Mouse (Mus musculus) CH12.LX (cell line): ENCODE measurements around the gene Cand1. TPM values are rescaled to one million over a fixed set of nuclear protein-coding genes. Genes with fewer than 3 reads are reported as not detected.

Experiments
- DNase-seq: peaks from one replicate; pipeline ENCODE4 v3.0.0-alpha.2; 2013; ENCODE audit errors: extremely low read depth
- H3K27ac ChIP-seq: 2 replicates; pipeline ENCODE4 v1.5.1; 2012; ENCODE audit warnings: low read depth, mild to moderate bottlenecking, control low read depth, moderate library complexity; ENCODE audit not compliant: insufficient read depth
- H3K27me3 ChIP-seq: replicated peaks from 2 replicates; pipeline ENCODE3; 2012; ENCODE audit warnings: inconsistent platforms
- H3K36me3 ChIP-seq, 2 experiments: replicated peaks in 1 of 2; 2 replicates each; pipeline versions ENCODE3 to v1.6.1; 2012; ENCODE audit warnings: inconsistent platforms in 1 of 2, low read length in 1 of 2, mild to moderate bottlenecking in 1 of 2, mixed read lengths in 1 of 2, moderate library complexity in 1 of 2; ENCODE audit not compliant: control insufficient read depth in 1 of 2, insufficient read depth in 1 of 2
- H3K4me1 ChIP-seq, 2 experiments: 2 replicates each; pipeline ENCODE4 v1.6.1; 2012; ENCODE audit warnings: inconsistent platforms in 1 of 2, moderate library complexity in 1 of 2; ENCODE audit not compliant: insufficient read depth in 2 of 2, control insufficient read depth in 1 of 2
- H3K4me2 ChIP-seq: 2 replicates; pipeline ENCODE4 v1.6.1; 2012; ENCODE audit warnings: low read depth, mild to moderate bottlenecking, control low read depth; ENCODE audit not compliant: poor library complexity, insufficient read depth, severe bottlenecking
- H3K4me3 ChIP-seq, 3 experiments: fragments of 150-350 bp in 1 of 3; sonication (generic) in 1 of 3; replicated peaks in 1 of 3; 2 replicates each; pipeline versions ENCODE3 to v1.5.1; 2011 to 2012; ENCODE audit warnings: low read depth in 2 of 3, low read length in 2 of 3, mild to moderate bottlenecking in 2 of 3, moderate library complexity in 2 of 3, control low read depth in 1 of 3, improper control_type of control experiment in 1 of 3, inconsistent platforms in 1 of 3, mixed read lengths in 1 of 3; ENCODE audit not compliant: poor library complexity in 1 of 3
- H3K79me2 ChIP-seq: replicated peaks from 2 replicates; pipeline ENCODE4 v1.6.1; 2012; ENCODE audit warnings: mild to moderate bottlenecking, moderate library complexity; ENCODE audit not compliant: control insufficient read depth, poor library complexity, insufficient read depth, severe bottlenecking; ENCODE audit errors: extremely low read depth
- H3K9ac ChIP-seq: 2 replicates; pipeline ENCODE4 v1.6.1; 2012; ENCODE audit warnings: low read depth, mild to moderate bottlenecking, control low read depth, moderate library complexity; ENCODE audit not compliant: insufficient read depth
- H3K9me3 ChIP-seq: replicated peaks from 2 replicates; pipeline ENCODE3; 2012; ENCODE audit warnings: low read length, inconsistent platforms, mixed read lengths
- BHLHE40 ChIP-seq: IDR thresholded peaks from 2 replicates; pipeline ENCODE4 v1.6.1; 2011; ENCODE audit warnings: mild to moderate bottlenecking, low read depth, low read length, improper control_type of control experiment
- CHD1 ChIP-seq: IDR thresholded peaks from 2 replicates; pipeline ENCODE4 v1.6.1; 2012; ENCODE audit warnings: low read depth, low read length, improper control_type of control experiment, inconsistent platforms
- E2F4 ChIP-seq: IDR thresholded peaks from 2 replicates; pipeline ENCODE4 v1.6.1; 2011; ENCODE audit warnings: low read depth, low read length, improper control_type of control experiment; ENCODE audit not compliant: insufficient replicate concordance
- ELF1 ChIP-seq: IDR thresholded peaks from 2 replicates; pipeline ENCODE4 v1.6.1; 2014; ENCODE audit warnings: low read depth, mild to moderate bottlenecking, inconsistent platforms, low read length, improper control_type of control experiment
- EP300 ChIP-seq: IDR thresholded peaks from 2 replicates; pipeline ENCODE4 v1.6.1; 2011; ENCODE audit warnings: low read length, improper control_type of control experiment
- GABPA ChIP-seq: IDR thresholded peaks from 2 replicates; pipeline ENCODE4 v1.6.1; 2012; ENCODE audit warnings: low read depth, low read length, improper control_type of control experiment, inconsistent platforms; ENCODE audit not compliant: insufficient replicate concordance
- HCFC1 ChIP-seq: IDR thresholded peaks from 2 replicates; pipeline ENCODE4 v1.6.1; 2012; ENCODE audit warnings: low read depth, mild to moderate bottlenecking, inconsistent platforms, low read length, improper control_type of control experiment
- IRF4 ChIP-seq: IDR thresholded peaks from 2 replicates; pipeline ENCODE4 v1.6.1; 2014; ENCODE audit warnings: low read depth, mild to moderate bottlenecking, inconsistent platforms, low read length, improper control_type of control experiment
- JUN ChIP-seq: IDR thresholded peaks from 2 replicates; pipeline ENCODE4 v1.6.1; 2011; ENCODE audit warnings: low read depth, mild to moderate bottlenecking, low read length, improper control_type of control experiment, moderate library complexity; ENCODE audit not compliant: insufficient read depth
- KAT2A ChIP-seq: IDR thresholded peaks from 2 replicates; pipeline ENCODE4 v1.6.1; 2012; ENCODE audit warnings: low read length, improper control_type of control experiment, inconsistent platforms; ENCODE audit not compliant: insufficient replicate concordance
- MAX ChIP-seq: IDR thresholded peaks from 2 replicates; pipeline ENCODE4 v1.6.1; 2011; ENCODE audit warnings: low read length, improper control_type of control experiment
- MXI1 ChIP-seq: IDR thresholded peaks from 2 replicates; pipeline ENCODE4 v1.6.1; 2011; ENCODE audit warnings: mild to moderate bottlenecking, low read depth, low read length, improper control_type of control experiment
- MYC ChIP-seq: IDR thresholded peaks from 2 replicates; pipeline ENCODE4 v1.6.1; 2011; ENCODE audit warnings: low read depth, mild to moderate bottlenecking, improper control_type of control experiment, low read length
- NELFE ChIP-seq: IDR thresholded peaks from 2 replicates; pipeline ENCODE4 v1.6.1; 2011; ENCODE audit warnings: low read depth, low read length, improper control_type of control experiment
- PAX5 ChIP-seq: IDR thresholded peaks from 2 replicates; pipeline ENCODE4 v1.6.1; 2012; ENCODE audit warnings: low read length, inconsistent platforms, mixed read lengths
- POLR2A ChIP-seq: IDR thresholded peaks from 2 replicates; pipeline ENCODE4 v1.6.1; 2011; ENCODE audit warnings: low read depth, mild to moderate bottlenecking, improper control_type of control experiment, low read length
- POLR2AphosphoS2 ChIP-seq: IDR thresholded peaks from 2 replicates; pipeline ENCODE4 v1.6.1; 2011; ENCODE audit warnings: low read depth, low read length, improper control_type of control experiment
- RAD21 ChIP-seq: IDR thresholded peaks from 2 replicates; pipeline ENCODE4 v1.6.1; 2011; ENCODE audit warnings: low read depth, mild to moderate bottlenecking, low read length, improper control_type of control experiment, moderate library complexity
- RCOR1 ChIP-seq: conservative IDR thresholded peaks from 2 replicates; pipeline ENCODE4 v1.6.1; 2012; ENCODE audit warnings: low read depth, mild to moderate bottlenecking, inconsistent platforms, low read length, improper control_type of control experiment
- SMC3 ChIP-seq: IDR thresholded peaks from 2 replicates; pipeline ENCODE4 v1.6.1; 2011; ENCODE audit warnings: low read depth, low read length, improper control_type of control experiment
- TCF12 ChIP-seq: IDR thresholded peaks from 2 replicates; pipeline ENCODE4 v1.6.1; 2014; ENCODE audit warnings: low read depth, mild to moderate bottlenecking, inconsistent platforms, low read length, improper control_type of control experiment
- UBTF ChIP-seq: IDR thresholded peaks from 2 replicates; pipeline ENCODE4 v1.6.1; 2012; ENCODE audit warnings: low read depth, mild to moderate bottlenecking, inconsistent platforms, low read length, improper control_type of control experiment, moderate library complexity
- ZC3H11A ChIP-seq: IDR thresholded peaks from 2 replicates; pipeline ENCODE4 v1.6.1; 2012; ENCODE audit warnings: low read depth, mild to moderate bottlenecking, inconsistent platforms, low read length, improper control_type of control experiment
- ZKSCAN1 ChIP-seq: IDR thresholded peaks from 2 replicates; pipeline ENCODE4 v1.6.1; 2012; ENCODE audit warnings: low read depth, inconsistent platforms, low read length, improper control_type of control experiment, borderline replicate concordance
- ZNF384 ChIP-seq: IDR thresholded peaks from 2 replicates; pipeline ENCODE4 v1.6.1; 2012; ENCODE audit warnings: low read depth, low read length, improper control_type of control experiment, inconsistent platforms
- dilution Hi-C: fragments of 300-500 bp; cut with MboI; formaldehyde crosslinking; loops from 2 replicates; pipeline ENCODE4 v1.14.3; 2020; ENCODE audit warnings: low sequenced_read_pairs; ENCODE audit not compliant: extremely low pct_unique_long_range_greater_than_20kb, extremely low pct_ligation_motif_present
- in situ Hi-C: fragments of 300-500 bp; cut with MboI; formaldehyde crosslinking; loops from 3 replicates; pipeline ENCODE4 v1.14.3; 2019; ENCODE audit warnings: low sequenced_read_pairs, low pct_ligation_motif_present, low pct_unique_long_range_greater_than_20kb, mixed read lengths
- polyA plus RNA-seq: library from polyadenylated mRNA; unstranded; fragments of >175 nt; gene quantifications from 2 replicates; pipeline ENCODE4 v1.2.1, GENCODE M21; 2012; ENCODE audit warnings: low read depth; ENCODE audit not compliant: insufficient read length
- total RNA-seq, 2 experiments: library from RNA; depleted of rRNA; stranded (reverse); fragments of 300-350 nt in 1 of 2; fragments of >200 nt in 1 of 2; gene quantifications; 2 replicates each; pipeline ENCODE4 v1.2.3; 2012 to 2014

The Cand1 gene
- total and polyA plus RNA-seq, 3 experiments = 71.2 to 126 (median 97.5) TPM

GRCm38 (mm10) chr10:119187720-119188119 lies 52.1 kb downstream of the Cand1 start:
- peaks cover 0 to 5% of the 10 kb centered on the region in 2 experiments; a peak in 1 of 4 replicates for H3K4me1 ChIP-seq
- no peak overlapping the region for H3K9ac ChIP-seq
- dilution Hi-C loops = no loop called here
- no peak overlapping the region for H3K4me3 ChIP-seq
- TF ChIP-seq POLR2AphosphoS2 = no peak
- TF ChIP-seq MXI1 = no peak
- no peak for TF ChIP-seq RAD21
- TF ChIP-seq POLR2A = no peak
- no peak for TF ChIP-seq NELFE
- TF ChIP-seq HCFC1 = no peak
- no peak for TF ChIP-seq GABPA
- TF ChIP-seq JUN = no peak
- no peak for TF ChIP-seq BHLHE40
- TF ChIP-seq UBTF = no peak
- TF ChIP-seq SMC3 = no peak
- TF ChIP-seq ZKSCAN1 = no peak
- TF ChIP-seq, all 38 proteins: peak for 0
- no peaks in the 10 kb centered on the region for H3K79me2 ChIP-seq
- no peaks in the 10 kb centered on the region for H3K36me3 ChIP-seq
- no peak overlapping the region for H3K4me2 ChIP-seq
- no peaks in the 10 kb centered on the region for H3K27me3 ChIP-seq
- no peak for DNase-seq
- no peak overlapping the region for H3K27ac ChIP-seq
- in situ Hi-C loops = no loop called here
- no peaks in the 10 kb centered on the region for H3K9me3 ChIP-seq

- no peaks in the 10 kb centered on the region for H3K36me3 ChIP-seq
- in situ Hi-C loops = no loop called here
- H3K9ac ChIP-seq = no peak overlapping the region
- no peak overlapping the region for H3K4me3 ChIP-seq
- no peak overlapping the region for H3K27ac ChIP-seq
- DNase-seq = no peak
- H3K9me3 ChIP-seq = peaks cover 2% of the 10 kb centered on the region
- no peaks in the 10 kb centered on the region for H3K27me3 ChIP-seq
- TF ChIP-seq MAX = no peak
- TF ChIP-seq TCF12 = no peak
- TF ChIP-seq SMC3 = no peak
- TF ChIP-seq HCFC1 = no peak
- TF ChIP-seq KAT2A = no peak
- no peak for TF ChIP-seq RAD21
- TF ChIP-seq EP300 = no peak
- TF ChIP-seq POLR2AphosphoS2 = no peak
- no peak for TF ChIP-seq ZNF384
- TF ChIP-seq ELF1 = no peak
- no peak for TF ChIP-seq CHD1
- no peak for TF ChIP-seq IRF4
- no peak for TF ChIP-seq ZC3H11A
- TF ChIP-seq PAX5 = no peak
- no peak for TF ChIP-seq NELFE
- no peak for TF ChIP-seq POLR2A
- TF ChIP-seq E2F4 = no peak
- TF ChIP-seq RCOR1 = no peak
- no peak for TF ChIP-seq MYC
- dilution Hi-C loops = no loop called here
- H3K4me1 ChIP-seq = no peaks in the 10 kb centered on the region
- no peaks in the 10 kb centered on the region for H3K79me2 ChIP-seq
- H3K4me2 ChIP-seq = no peak overlapping the region
Measured at GRCm38 (mm10) chr10:119169656-119170055, 70.2 kb downstream of the Cand1 start.
